Mouse (Mus musculus) hindbrain, embryonic 16.5 days (tissue): Measurements from ENCODE around the gene Olfr963. TPM values are rescaled to one million over a fixed set of nuclear protein-coding genes. Genes with fewer than 3 reads are reported as not detected.

Experiments used
- polyA plus RNA-seq: library from polyadenylated mRNA; unstranded; fragments of >200 nt; fragmentation: Nextera tagmentation; extraction: Ambion mirVana; gene quantifications from 2 replicates; pipeline ENCODE4 v1.2.1, GENCODE M21; 2015

Olfr963 gene
- polyA plus RNA-seq, 1 experiment from 2014 or later, result not detected

Other genes with a start within 250 kb of the Olfr963 start
- not detected in 2 replicates for gene Olfr952, start 240.1 kb upstream of the Olfr963 start, polyA plus RNA-seq
- not detected in 2 replicates for gene Olfr954, start 210.5 kb upstream of the Olfr963 start, polyA plus RNA-seq
- not detected in 2 replicates for gene Olfr955, start 195.3 kb upstream of the Olfr963 start, polyA plus RNA-seq
- not detected in 2 replicates for gene Olfr44, start 173.2 kb upstream of the Olfr963 start, polyA plus RNA-seq
- not detected in 2 replicates for gene Olfr957, start 151.4 kb upstream of the Olfr963 start, polyA plus RNA-seq
- gene Olfr958, start 113.2 kb upstream of the Olfr963 start, polyA plus RNA-seq, result not detected in 2 replicates
- gene Olfr959, start 91.6 kb upstream of the Olfr963 start, polyA plus RNA-seq, result not detected in 2 replicates
- 218 and 230 TPM in 2 replicates for gene AW551984, start 62.8 kb upstream of the Olfr963 start, polyA plus RNA-seq
- not detected in 2 replicates for gene Olfr148, start 56.5 kb upstream of the Olfr963 start, polyA plus RNA-seq
- gene Olfr960, start 45.8 kb upstream of the Olfr963 start, polyA plus RNA-seq, result not detected in 2 replicates
- not detected in 2 replicates for gene Olfr961, start 22.1 kb upstream of the Olfr963 start, polyA plus RNA-seq
- not detected in 2 replicates for gene Olfr149, start 39.9 kb downstream of the Olfr963 start, polyA plus RNA-seq
- not detected in 2 replicates for gene Olfr965, start 44.1 kb downstream of the Olfr963 start, polyA plus RNA-seq
- not detected in 2 replicates for gene Olfr150, start 63.8 kb downstream of the Olfr963 start, polyA plus RNA-seq
- not detected in 2 replicates for gene Olfr967, start 79.0 kb downstream of the Olfr963 start, polyA plus RNA-seq
- gene Olfr968, start 116.0 kb downstream of the Olfr963 start, polyA plus RNA-seq, result not detected in 2 replicates
- not detected in 2 replicates for gene Olfr969, start 123.7 kb downstream of the Olfr963 start, polyA plus RNA-seq
- gene Olfr970, start 141.7 kb downstream of the Olfr963 start, polyA plus RNA-seq, result not detected in 2 replicates
- not detected in 2 replicates for gene Olfr971, start 169.7 kb downstream of the Olfr963 start, polyA plus RNA-seq
- gene Olfr972, start 199.2 kb downstream of the Olfr963 start, polyA plus RNA-seq, result not detected in 2 replicates
- gene Olfr229, start 240.1 kb downstream of the Olfr963 start, polyA plus RNA-seq, result not detected in 2 replicates